Mouse (Mus musculus): ENCODE results near the gene Cep85l. TPM values are rescaled to one million over a fixed set of nuclear protein-coding genes. Genes with fewer than 3 reads are reported as not detected.

Cep85l gene
- total RNA-seq, 2 experiments from 2014 or later: 35.9 to 43.5 TPM

- peak in 1 of 2 experiments; percentile 15 for DNase-seq (ENCODE audit: low spot score in 2 of 2)
Observed at GRCm38 (mm10) chr10:53397846-53398539, 18.2 kb upstream of the Cep85l start.

- DNase-seq (ENCODE audit: low spot score in 2 of 2): no peak
Observed at GRCm38 (mm10) chr10:53394923-53395629, 15.3 kb upstream of the Cep85l start.

GRCm38 (mm10) chr10:53388227-53388920 is 8.6 kb upstream of the Cep85l start:
- DNase-seq (ENCODE audit: low spot score in 2 of 2): no peak

GRCm38 (mm10) chr10:53385438-53385837 is 5.7 kb upstream of the Cep85l start:
- no peak for DNase-seq (ENCODE audit: low spot score in 2 of 2)

- DNase-seq (ENCODE audit: low spot score in 2 of 2): no peak
Observed at GRCm38 (mm10) chr10:53384896-53385295, 5.1 kb upstream of the Cep85l start.

GRCm38 (mm10) chr10:53382696-53383365 is 3.1 kb upstream of the Cep85l start:
- no peak for DNase-seq (ENCODE audit: low spot score in 2 of 2)

- DNase-seq (ENCODE audit: low spot score in 2 of 2): peak in 1 of 2 experiments; percentile 58
Observed at GRCm38 (mm10) chr10:53378981-53379708, 602 bp downstream of the Cep85l start.

GRCm38 (mm10) chr10:53378296-53378695 is 1.5 kb downstream of the Cep85l start:
- DNase-seq (ENCODE audit: low spot score in 2 of 2): no peak

GRCm38 (mm10) chr10:53377096-53377495 is 2.7 kb downstream of the Cep85l start:
- DNase-seq (ENCODE audit: low spot score in 2 of 2): no peak

- no peak for DNase-seq (ENCODE audit: low spot score in 2 of 2)
Observed at GRCm38 (mm10) chr10:53373885-53374578, 5.7 kb downstream of the Cep85l start.

GRCm38 (mm10) chr10:53367265-53367664 is 12.5 kb downstream of the Cep85l start:
- DNase-seq (ENCODE audit: low spot score in 2 of 2): no peak

- DNase-seq (ENCODE audit: low spot score in 2 of 2): no peak
Observed at GRCm38 (mm10) chr10:53364311-53364710, 15.4 kb downstream of the Cep85l start.

GRCm38 (mm10) chr10:53359016-53359415 is 20.7 kb downstream of the Cep85l start:
- DNase-seq (ENCODE audit: low spot score in 2 of 2): no peak

- no peak for DNase-seq (ENCODE audit: low spot score in 2 of 2)
Observed at GRCm38 (mm10) chr10:53353665-53354064, 26.1 kb downstream of the Cep85l start.

GRCm38 (mm10) chr10:53349254-53349653 is 30.5 kb downstream of the Cep85l start:
- no peak for DNase-seq (ENCODE audit: low spot score in 2 of 2)

- DNase-seq (ENCODE audit: low spot score in 2 of 2): peak in 1 of 2 experiments; percentile 26
Observed at GRCm38 (mm10) chr10:53347787-53348755, 31.7 kb downstream of the Cep85l start.

- no peak for DNase-seq (ENCODE audit: low spot score in 2 of 2)
Observed at GRCm38 (mm10) chr10:53346916-53347315, 32.8 kb downstream of the Cep85l start.

- DNase-seq (ENCODE audit: low spot score in 2 of 2): peak; percentile 22 to 47
Observed at GRCm38 (mm10) chr10:53346506-53346905, 33.2 kb downstream of the Cep85l start.

- no peak for DNase-seq (ENCODE audit: low spot score in 2 of 2)
Observed at GRCm38 (mm10) chr10:53345508-53345907, 34.2 kb downstream of the Cep85l start.
